Mouse (Mus musculus): Measurements from ENCODE around the gene Alkal2.

DNA sequence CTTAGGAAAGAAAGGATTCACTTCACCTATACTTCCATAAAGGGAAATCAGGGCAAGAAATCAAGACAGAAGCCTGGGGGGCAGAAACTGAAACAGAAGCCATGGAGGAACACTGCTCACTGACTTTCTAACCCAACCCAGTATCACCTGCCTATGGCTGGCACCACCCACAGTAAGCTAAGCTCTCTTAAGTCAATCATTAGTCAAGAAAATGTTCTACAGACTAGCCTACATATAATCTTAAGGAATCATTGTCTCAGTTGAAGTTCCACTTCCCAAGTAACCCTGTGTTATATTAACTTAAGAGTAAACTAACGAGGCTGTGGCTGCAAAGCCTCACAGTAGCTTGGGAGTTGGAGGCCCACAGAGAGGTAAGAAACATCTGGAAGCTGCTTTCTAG is 35.6 kb upstream of the Alkal2 start:
- no peak for TF ChIP-seq GATA1 (IDR thresholded peaks at IDR 0.05; ENCODE audit: low read length)
- TF ChIP-seq TAL1 (IDR thresholded peaks at IDR 0.05; ENCODE audit: low read length) = no peak

Measured in erythroblast, embryonic 14.5 days (primary cell).